Mouse (Mus musculus) heart, postnatal 0 days (tissue): ENCODE results near the gene Il1f8. TPM values are rescaled to one million over a fixed set of nuclear protein-coding genes. Genes with fewer than 3 reads are reported as not detected.
A peak's percentile ranks its signal among the peaks of the same experiment; 100 is the strongest.
"Not testable (repeated sequence)": the region's sequence is repeated elsewhere in the genome, so short reads cannot be mapped to it uniquely, and the experiment has no call there.

Experiments
- ATAC-seq: fragments of 200-750 bp; cut with Nextera tagmentation; 2 replicates; pipeline ENCODE4 v1.8.0; 2017; ENCODE audit warnings: low read depth, moderate number of reproducible peaks, moderate library complexity; ENCODE audit not compliant: insufficient read depth
- DNase-seq: peaks from one replicate; pipeline ENCODE4 v3.0.0-alpha.2; 2016; ENCODE audit warnings: low spot score
- H3K27ac ChIP-seq: fragments of 300-500 bp; sonication (generic); 2 replicates; pipeline ENCODE4 v1.5.1; 2014; ENCODE audit warnings: low read depth, mild to moderate bottlenecking
- H3K27me3 ChIP-seq: fragments of 300-500 bp; sonication (generic); 2 replicates; pipeline ENCODE4 v1.6.1; 2014; ENCODE audit warnings: low read length, mixed read lengths; ENCODE audit not compliant: control insufficient read depth, insufficient read depth
- H3K36me3 ChIP-seq: fragments of 300-500 bp; sonication (generic); replicated peaks from 2 replicates; pipeline ENCODE4 v1.6.1; 2014; ENCODE audit warnings: low read length, mixed read lengths; ENCODE audit not compliant: control insufficient read depth, insufficient read depth
- H3K4me1 ChIP-seq: fragments of 300-500 bp; sonication (generic); 2 replicates; pipeline ENCODE4 v1.6.1; 2014; ENCODE audit warnings: antibody characterized with exemption; ENCODE audit not compliant: control insufficient read depth, insufficient read depth
- H3K4me2 ChIP-seq: fragments of 300-500 bp; sonication (generic); 2 replicates; pipeline ENCODE4 v1.6.1; 2014; ENCODE audit warnings: low read depth, mild to moderate bottlenecking, low read length, moderate library complexity
- H3K4me3 ChIP-seq: fragments of 300-500 bp; sonication (generic); 2 replicates; pipeline ENCODE4 v1.5.1; 2014; ENCODE audit warnings: low read depth, low read length
- H3K9ac ChIP-seq: fragments of 300-500 bp; sonication (generic); replicated peaks from 2 replicates; pipeline ENCODE4 v1.6.1; 2014; ENCODE audit warnings: low read depth, low read length, mixed read lengths
- H3K9me3 ChIP-seq: fragments of 300-500 bp; sonication (generic); replicated peaks from 2 replicates; pipeline ENCODE4 v1.6.1; 2016; ENCODE audit warnings: low read length; ENCODE audit not compliant: control insufficient read depth
- CTCF ChIP-seq: IDR thresholded peaks from 2 replicates; pipeline ENCODE4 v1.5.1; 2016; ENCODE audit warnings: antibody characterized with exemption, control low read depth, low read depth
- EP300 ChIP-seq: IDR thresholded peaks from 2 replicates; pipeline ENCODE4 v1.6.1; 2016; ENCODE audit warnings: antibody characterized with exemption, low read depth
- WGBS: fragments of 180-500 bp; shearing (Covaris S2); extraction: QIAGEN DNeasy Blood & Tissue Kit; methylation state at CpG from one replicate; pipeline ENCODE4 v1.1.7; 2014; 5-methylcytosine and 5-hydroxymethylcytosine counted together
- polyA plus RNA-seq: library from polyadenylated mRNA; unstranded; fragments of >200 nt; fragmentation: Nextera tagmentation; extraction: Ambion mirVana; gene quantifications from 2 replicates; pipeline ENCODE4 v1.2.1, GENCODE M21; 2015
- total RNA-seq: library from RNA; depleted of rRNA; stranded (reverse); fragments of >200 nt; gene quantifications from 2 replicates; pipeline ENCODE4 v1.2.3, GENCODE M21; 2014; ENCODE audit warnings: low replicate concordance; rRNA removed

Gene Il1f8
- not detected in 2 replicates for total RNA-seq
- not detected in 2 replicates for polyA plus RNA-seq

GRCm38 (mm10) chr2:24152861-24153260, at the start of gene Il1f8:
Gene Il1f8, plus strand, starts transcription at chr2:24153161.
- Histone ChIP-seq H3K9ac (no peak within 1 kb of the TSS), H3K4me3 (no peak within 1 kb of the TSS), H3K4me1 (no peaks in the 10 kb centered on the region), H3K36me3 (no peaks in the 10 kb centered on the region), H3K4me2 (no peak within 1 kb of the TSS), H3K27ac (no peak within 1 kb of the TSS), H3K27me3 (no peaks in the 10 kb centered on the region), H3K9me3 (peaks cover 4% of the 10 kb centered on the region; the same call in 1 of the 2 replicates)
- no peak for DNase-seq
- WGBS = 63% methylated on average over 2 of the region's 2 CpGs
- TF ChIP-seq EP300 (no peak), CTCF (no peak)
- ATAC-seq = no peak

DNA sequence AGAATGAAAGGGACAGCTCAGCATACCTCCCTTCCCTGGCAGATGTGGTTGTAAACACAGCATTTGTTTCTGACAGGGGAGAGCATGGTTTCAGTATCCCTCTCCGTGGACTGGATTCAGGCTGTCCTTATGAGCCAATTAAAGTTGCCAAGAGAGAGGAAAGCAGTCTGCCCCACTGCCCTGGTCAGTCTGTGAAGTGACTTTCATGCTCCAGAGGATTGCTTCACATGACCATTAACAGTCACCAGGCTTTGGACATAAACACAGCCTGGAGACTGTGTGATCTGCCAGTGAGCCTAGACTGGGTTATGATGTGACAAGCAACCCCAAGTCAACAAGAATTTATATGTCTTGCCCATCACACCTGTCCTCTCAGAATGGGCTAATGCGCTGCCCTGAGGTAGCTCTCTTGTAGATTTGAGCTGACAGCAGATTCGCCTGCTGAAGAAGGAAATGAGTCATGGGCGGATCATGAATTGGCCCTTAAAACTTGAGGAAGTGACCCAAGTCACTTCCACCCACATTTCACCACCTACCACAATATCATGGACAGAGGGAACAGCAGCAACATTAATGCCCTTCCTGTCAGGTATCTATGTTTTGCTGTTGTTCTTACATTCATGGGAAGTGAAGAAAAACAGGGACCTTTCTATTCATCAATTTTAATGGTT, 49.2 kb upstream of the Il1f8 start:
- 55% methylated on average over 4 of the region's 4 CpGs for WGBS
- H3K4me1 ChIP-seq = no peaks in the 10 kb centered on the region
- H3K27me3 ChIP-seq = no peaks in the 10 kb centered on the region
- no peak overlapping the region for H3K27ac ChIP-seq
- no peak for TF ChIP-seq EP300
- TF ChIP-seq CTCF = no peak
- no peak overlapping the region for H3K4me2 ChIP-seq
- H3K4me3 ChIP-seq = no peak overlapping the region
- H3K9ac ChIP-seq = no peak overlapping the region
- no peaks in the 10 kb centered on the region for H3K36me3 ChIP-seq
- H3K9me3 ChIP-seq = no peaks in the 10 kb centered on the region
- DNase-seq (no peak), ATAC-seq (no peak)

- H3K9me3 ChIP-seq = no peaks in the 10 kb centered on the region
- TF ChIP-seq EP300 (no peak), CTCF (no peak)
- H3K36me3 ChIP-seq = no peaks in the 10 kb centered on the region
- no peak overlapping the region for H3K4me3 ChIP-seq
- DNase-seq (no peak), ATAC-seq (no peak)
- H3K4me1 ChIP-seq = no peaks in the 10 kb centered on the region
- no peak overlapping the region for H3K9ac ChIP-seq
- H3K27me3 ChIP-seq = no peaks in the 10 kb centered on the region
- H3K27ac ChIP-seq = no peak overlapping the region
- no peak overlapping the region for H3K4me2 ChIP-seq
Observed at GRCm38 (mm10) chr2:24109085-24109484, 43.9 kb upstream of the Il1f8 start.

DNA sequence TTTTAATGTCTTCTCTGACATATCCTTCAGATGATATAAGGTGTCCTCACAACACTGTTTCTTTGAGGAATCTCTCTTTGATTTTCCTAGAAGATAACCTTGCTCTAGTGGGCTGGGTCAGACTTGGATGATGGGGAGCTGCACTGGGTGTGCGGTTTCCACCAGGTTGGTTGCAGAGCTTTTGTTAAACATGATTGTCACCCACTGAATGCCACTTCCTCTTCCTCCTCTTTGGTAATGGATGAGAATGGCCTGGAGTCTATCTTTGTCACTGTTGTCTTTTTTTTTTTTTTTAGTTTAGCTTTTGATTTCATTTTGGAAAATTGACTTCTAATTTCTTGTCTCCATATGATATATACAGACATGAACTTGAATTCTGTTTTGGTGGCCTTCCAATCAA, 18.6 kb upstream of the Il1f8 start:
- H3K27ac ChIP-seq = no peak overlapping the region
- H3K27me3 ChIP-seq = no peaks in the 10 kb centered on the region
- 0 out of 2 replicates have a peak, but pooled peaks cover 2% of the 10 kb centered on the region for H3K9me3 ChIP-seq
- DNase-seq = no peak
- no peak overlapping the region for H3K4me2 ChIP-seq
- H3K36me3 ChIP-seq = no peaks in the 10 kb centered on the region
- H3K4me3 ChIP-seq = no peak overlapping the region
- no peaks in the 10 kb centered on the region for H3K4me1 ChIP-seq
- ATAC-seq = no peak
- WGBS = 76% methylated on average over 1 of the region's 1 CpGs
- TF ChIP-seq CTCF (no peak), EP300 (no peak)
- no peak overlapping the region for H3K9ac ChIP-seq

GRCm38 (mm10) chr2:24181683-24182331, 28.8 kb downstream of the Il1f8 start:
- H3K9ac ChIP-seq, H3K36me3 ChIP-seq, H3K27ac ChIP-seq, H3K4me3 ChIP-seq, H3K4me1 ChIP-seq, H3K4me2 ChIP-seq, ATAC-seq, H3K27me3 ChIP-seq, H3K9me3 ChIP-seq: not testable (repeated sequence)
- DNase-seq = peak; percentile 5
- 16% methylated on average over 14 of the region's 14 CpGs for WGBS
- TF ChIP-seq CTCF = peak; percentile 51

DNA sequence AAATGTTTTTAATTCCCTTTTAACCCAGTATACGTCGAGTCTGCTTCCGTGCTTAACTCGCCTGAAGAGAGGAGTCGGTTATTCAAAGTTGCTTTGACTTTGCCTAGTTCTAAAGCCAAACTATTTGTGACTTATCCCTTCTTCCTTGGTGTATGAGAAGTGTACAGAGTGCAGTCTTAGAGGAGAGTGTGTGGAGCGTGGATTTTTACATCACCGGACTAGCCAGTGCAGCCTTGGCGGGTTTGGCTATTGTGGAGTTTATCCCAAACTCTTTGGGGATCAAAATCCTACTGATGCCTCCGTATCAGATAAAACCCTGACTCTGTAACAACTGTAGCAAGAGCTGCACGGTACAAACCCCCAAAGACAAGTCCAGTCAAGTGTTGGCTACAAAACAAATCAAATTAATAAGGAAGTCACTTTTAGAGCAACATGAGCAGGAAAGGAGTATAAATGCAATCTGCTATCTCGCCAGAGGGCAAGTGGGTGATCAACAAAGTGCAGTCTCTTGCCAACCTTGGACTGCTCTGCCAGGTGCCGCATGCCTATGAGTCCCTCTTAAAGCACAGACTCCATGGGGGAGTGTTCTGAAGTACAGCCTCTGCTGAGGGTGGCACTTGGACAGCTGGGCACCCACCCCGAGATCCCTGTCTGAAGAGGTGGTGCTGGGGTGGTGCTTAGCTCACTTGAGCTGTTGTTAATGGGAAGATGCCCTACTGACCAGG, 29.6 kb downstream of the Il1f8 start:
- not testable (repeated sequence) for H3K4me3 ChIP-seq, H3K27me3 ChIP-seq, ATAC-seq, H3K4me2 ChIP-seq, H3K27ac ChIP-seq, H3K9me3 ChIP-seq, H3K4me1 ChIP-seq, H3K9ac ChIP-seq, DNase-seq, H3K36me3 ChIP-seq
- 53% methylated on average over 13 of the region's 13 CpGs for WGBS

DNA sequence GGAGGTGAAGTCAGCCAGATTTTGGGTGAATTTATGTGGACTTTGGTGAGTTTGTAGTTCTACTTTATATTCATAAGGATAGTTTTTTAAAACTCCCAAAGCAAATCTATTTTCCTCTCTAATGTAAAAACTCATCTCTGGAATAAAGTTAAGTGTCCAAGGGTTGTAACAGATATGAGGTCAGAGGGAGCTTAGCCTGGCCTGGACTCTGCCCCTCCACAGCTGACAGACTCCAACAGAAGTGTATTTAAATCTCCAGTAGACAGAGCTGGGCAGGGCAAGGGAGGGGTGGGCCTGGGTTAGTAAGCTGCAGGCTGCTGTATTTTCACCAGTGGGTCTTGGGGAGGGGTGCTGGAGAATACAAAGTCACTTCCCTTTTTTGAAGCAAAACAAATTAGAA, 31.1 kb downstream of the Il1f8 start:
- not testable (repeated sequence) for H3K4me1 ChIP-seq, DNase-seq, H3K9me3 ChIP-seq, ATAC-seq, H3K27ac ChIP-seq, H3K27me3 ChIP-seq, H3K4me2 ChIP-seq, H3K36me3 ChIP-seq, H3K4me3 ChIP-seq, H3K9ac ChIP-seq
